Mouse (Mus musculus) layer of hippocampus, adult 6 months (tissue): ENCODE data around the gene Romo1. TPM values are rescaled to one million over a fixed set of nuclear protein-coding genes. Genes with fewer than 3 reads are reported as not detected.

ENCODE experiments used
- long read RNA-seq, 2 experiments: library from polyadenylated mRNA; unstranded; transcript quantifications; one replicate each; pipeline ENCODE4 v2.0.0; 2019 to 2020
- polyA plus RNA-seq: library from polyadenylated mRNA; unstranded; fragments of <200 nt; fragmentation: Nextera tagmentation; gene quantifications from 2 replicates; pipeline ENCODE4 v1.2.3, GENCODE M21; 2021

The Romo1 gene
- 600 and 732 TPM in 2 replicates for polyA plus RNA-seq
- long read RNA-seq, experiment 1, transcript Romo1-201 (3 exons, 569 nt): major isoform, 147 of 181 reads
- long read RNA-seq, experiment 1, transcript Romo1-202 (2 exons, 550 nt): minor isoform, 32 of 181 reads
- long read RNA-seq, experiment 1, partial matches to known transcripts: 0 of 181 reads
- long read RNA-seq, experiment 1, other reads (novel, unspliced or antisense): 0 of 181 reads
- long read RNA-seq, experiment 2, transcript Romo1-201 (3 exons, 569 nt): major isoform, 10 of 15 reads
- long read RNA-seq, experiment 2, partial matches to known transcripts: 1 of 15 reads
- long read RNA-seq, experiment 2, other reads (novel, unspliced or antisense): 0 of 15 reads

DNA sequence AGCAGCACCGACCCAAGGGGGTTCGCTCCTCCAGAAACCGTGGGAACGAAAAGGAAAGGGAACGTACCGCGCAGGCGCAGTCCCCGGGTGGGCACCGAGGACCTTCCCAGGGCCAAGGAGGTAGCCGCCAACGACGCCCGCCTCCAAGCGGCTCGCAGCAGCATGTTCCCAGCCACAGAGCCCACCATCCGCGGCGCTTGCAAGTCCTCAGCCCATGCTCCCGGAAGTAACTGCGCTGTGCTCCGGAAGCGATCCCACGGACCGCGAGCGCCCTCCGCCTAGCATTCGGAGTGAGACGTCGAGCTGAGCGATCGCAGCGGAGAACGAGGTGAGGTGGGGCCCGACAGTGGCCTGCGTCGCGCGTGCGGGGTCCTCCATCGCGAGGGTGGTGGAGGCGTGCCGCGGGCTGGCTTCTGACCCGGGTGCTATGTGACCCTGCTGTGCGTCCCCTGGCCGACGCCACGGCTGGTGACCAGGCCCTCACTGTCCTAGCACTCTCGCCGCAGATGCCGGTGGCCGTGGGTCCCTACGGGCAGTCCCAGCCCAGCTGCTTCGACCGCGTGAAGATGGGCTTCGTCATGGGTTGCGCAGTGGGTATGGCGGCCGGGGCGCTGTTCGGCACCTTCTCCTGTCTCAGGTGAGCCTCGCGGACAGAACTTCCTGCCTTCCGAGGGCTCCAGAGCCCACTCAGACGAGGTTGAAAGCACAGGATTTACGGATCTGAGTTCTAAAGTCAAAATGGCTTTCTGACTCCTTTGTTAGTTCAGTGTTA lies at the start of gene Romo1, which contains the start of gene Nfs1:
Romo1 (plus strand) TSS at position 87 of the 772 bp plus-strand sequence.
Nfs1 (minus strand) TSS at position 234 of the 772 bp plus-strand sequence.

DNA sequence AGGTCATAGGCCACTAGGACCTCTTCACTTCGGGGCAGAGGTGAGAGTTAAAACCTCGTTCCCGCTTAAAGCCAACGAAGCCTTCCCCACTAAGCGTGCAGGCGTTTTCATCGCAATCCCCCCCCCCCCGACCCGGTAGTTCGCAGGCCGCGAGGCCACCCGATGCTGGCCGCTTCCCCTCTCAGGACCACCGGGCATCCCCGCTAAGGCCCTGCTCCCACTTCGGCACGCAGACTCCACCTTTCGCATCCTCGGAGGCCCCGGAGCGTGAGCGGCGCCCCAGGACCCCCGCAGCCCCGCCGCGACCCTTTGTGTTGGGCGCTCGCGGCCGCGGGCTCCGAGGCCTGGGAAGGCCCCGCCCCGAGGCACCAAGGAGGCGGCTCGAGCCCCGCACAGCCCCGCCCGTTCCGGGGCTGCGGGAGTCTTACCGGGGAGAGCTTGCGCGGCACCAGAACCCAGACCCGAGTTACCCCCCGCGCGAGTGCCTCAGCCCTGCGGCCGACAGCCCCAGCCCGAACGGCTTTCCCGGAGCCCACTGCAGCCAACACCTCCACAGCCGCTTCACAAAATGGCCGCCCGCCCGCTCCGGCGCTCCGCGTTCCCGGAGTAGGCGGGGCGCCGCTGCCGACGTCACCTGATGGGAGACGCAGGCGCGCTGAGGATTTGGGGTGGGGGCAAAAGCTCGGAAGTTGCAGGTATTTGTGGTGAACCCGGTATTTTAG lies 32.3 kb upstream of the Romo1 start, which contains the start of the genes Cpne1 and Rbm12:
Cpne1 (minus strand) TSS at position 608 of the 722 bp plus-strand sequence.
Rbm12 (minus strand) TSS at position 621 of the 722 bp plus-strand sequence.

GRCm38 (mm10) chr2:156126992-156127391 lies 16.8 kb upstream of the Romo1 start, which contains the start of gene Gm28036:
TSS of gene Gm28036 (minus strand) at chr2:156127092.

GRCm38 (mm10) chr2:156180094-156180821 lies 36.4 kb downstream of the Romo1 start, which contains the start of gene Rbm39:
TSS of gene Rbm39 (minus strand) at chr2:156180238.

Other genes starting within 250 kb of the Romo1 start
- 68.7 and 69.3 TPM in 2 replicates for gene Uqcc1, start 213.7 kb upstream of the Romo1 start, polyA plus RNA-seq
- gene Gm15557, start 203.3 kb upstream of the Romo1 start, polyA plus RNA-seq: not detected in 2 replicates
- 0.09 and 0.51 TPM in 2 replicates for gene Gdf5, start 198.7 kb upstream of the Romo1 start, polyA plus RNA-seq
- 4.6 and 4.7 TPM in 2 replicates for gene Cep250, start 187.6 kb upstream of the Romo1 start, polyA plus RNA-seq
- 0.35 and 0.45 TPM in 2 replicates for gene 6430550D23Rik, start 136.1 kb upstream of the Romo1 start, polyA plus RNA-seq
- gene Ergic3, start 136.0 kb upstream of the Romo1 start, polyA plus RNA-seq: 459 and 479 TPM in 2 replicates
- gene Fer1l4, start 91.1 kb upstream of the Romo1 start, polyA plus RNA-seq: not detected in 2 replicates
- 2.9 and 3.6 TPM in 2 replicates for gene Spag4, start 78.9 kb upstream of the Romo1 start, polyA plus RNA-seq
- 12.4 and 13.4 TPM in 2 replicates for gene Cpne1, start 32.1 kb upstream of the Romo1 start, polyA plus RNA-seq
- 8.5 and 9.2 TPM in 2 replicates for gene Rbm12, start 32.1 kb upstream of the Romo1 start, polyA plus RNA-seq
- 6.0 and 6.5 TPM in 2 replicates for gene Gm28036, start 16.9 kb upstream of the Romo1 start, polyA plus RNA-seq
- 56.4 and 61.8 TPM in 2 replicates for gene Nfs1, start 147 bp downstream of the Romo1 start, polyA plus RNA-seq
- gene Rbm39, start 36.2 kb downstream of the Romo1 start, polyA plus RNA-seq: 239 and 242 TPM in 2 replicates
- gene Phf20, start 52.4 kb downstream of the Romo1 start, polyA plus RNA-seq: 57.9 and 97.0 TPM in 2 replicates
- 7.9 and 9.4 TPM in 2 replicates for gene Cnbd2, start 168.3 kb downstream of the Romo1 start, polyA plus RNA-seq
- 138 and 165 TPM in 2 replicates for gene Scand1, start 168.7 kb downstream of the Romo1 start, polyA plus RNA-seq